Mouse (Mus musculus): ENCODE measurements around the gene Asb8. TPM values are rescaled to one million over a fixed set of nuclear protein-coding genes. Genes with fewer than 3 reads are reported as not detected.

The Asb8 gene
- total RNA-seq, 2 experiments from 2014 or later: 107 to 122 TPM

DNA sequence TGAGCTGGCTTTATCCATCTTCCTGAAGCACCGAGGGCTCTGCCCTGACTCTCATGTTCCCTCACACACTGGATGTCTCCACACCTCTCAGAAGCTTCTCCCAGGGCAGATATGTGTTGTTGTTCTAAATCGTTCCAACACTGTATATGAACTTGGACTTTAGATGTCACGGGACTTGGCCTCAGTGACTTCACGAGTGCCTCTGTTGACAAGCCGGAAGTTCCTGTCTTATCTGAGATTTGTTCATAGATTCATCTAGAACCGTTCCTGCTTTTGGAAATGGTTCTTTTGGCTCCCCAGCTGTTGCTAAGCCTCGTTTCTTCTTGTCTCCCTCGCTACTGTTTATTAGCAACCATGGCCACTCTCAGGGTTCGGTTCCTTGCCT is 49.7 kb downstream of the Asb8 start:
- no peak for DNase-seq

DNA sequence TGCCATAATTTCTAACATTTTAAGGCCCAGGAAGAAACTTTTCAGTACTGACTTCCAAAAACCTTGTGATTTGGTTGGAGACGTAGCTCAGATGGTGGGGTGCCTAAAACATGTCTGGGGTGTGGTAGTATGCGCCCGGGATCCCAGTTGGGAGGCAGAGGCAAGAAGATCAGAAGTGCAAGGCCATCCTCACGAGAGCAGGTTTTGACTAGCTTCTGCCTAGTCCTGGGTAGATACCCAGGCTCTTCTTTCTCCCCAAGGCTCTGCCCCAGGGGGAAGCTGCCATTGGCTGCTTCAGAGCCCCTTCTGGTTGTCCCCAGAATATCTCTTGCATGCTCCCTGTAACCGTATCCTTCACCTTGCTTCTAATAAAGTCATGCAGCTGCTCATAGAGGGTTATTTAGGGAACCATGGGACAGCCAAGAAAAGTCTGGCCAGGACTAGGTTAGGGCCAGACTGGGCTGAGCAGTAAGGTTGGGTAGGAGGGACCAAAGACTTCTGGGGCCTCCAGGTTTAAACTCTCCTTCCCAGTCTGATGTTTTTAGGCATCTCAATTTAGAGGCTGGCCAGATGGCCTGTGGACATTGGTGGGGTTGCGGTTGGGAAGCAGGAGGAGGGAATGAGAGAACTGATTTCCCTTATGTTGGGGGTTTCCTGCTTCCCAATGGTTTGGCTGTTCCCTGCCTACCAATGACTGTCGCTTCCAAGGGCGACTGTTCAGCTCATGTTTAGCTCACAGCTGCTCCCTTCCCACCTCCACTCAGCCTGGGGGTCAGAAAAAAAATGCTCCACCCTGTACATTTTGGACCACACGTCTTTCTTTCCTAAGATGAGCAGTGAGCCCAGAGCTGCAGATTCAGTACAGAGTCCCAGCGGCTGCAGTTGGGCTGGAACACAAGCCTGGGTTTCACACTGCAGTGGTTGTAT is 50.3 kb downstream of the Asb8 start:
- peak; percentile 42 to 69 for DNase-seq

DNA sequence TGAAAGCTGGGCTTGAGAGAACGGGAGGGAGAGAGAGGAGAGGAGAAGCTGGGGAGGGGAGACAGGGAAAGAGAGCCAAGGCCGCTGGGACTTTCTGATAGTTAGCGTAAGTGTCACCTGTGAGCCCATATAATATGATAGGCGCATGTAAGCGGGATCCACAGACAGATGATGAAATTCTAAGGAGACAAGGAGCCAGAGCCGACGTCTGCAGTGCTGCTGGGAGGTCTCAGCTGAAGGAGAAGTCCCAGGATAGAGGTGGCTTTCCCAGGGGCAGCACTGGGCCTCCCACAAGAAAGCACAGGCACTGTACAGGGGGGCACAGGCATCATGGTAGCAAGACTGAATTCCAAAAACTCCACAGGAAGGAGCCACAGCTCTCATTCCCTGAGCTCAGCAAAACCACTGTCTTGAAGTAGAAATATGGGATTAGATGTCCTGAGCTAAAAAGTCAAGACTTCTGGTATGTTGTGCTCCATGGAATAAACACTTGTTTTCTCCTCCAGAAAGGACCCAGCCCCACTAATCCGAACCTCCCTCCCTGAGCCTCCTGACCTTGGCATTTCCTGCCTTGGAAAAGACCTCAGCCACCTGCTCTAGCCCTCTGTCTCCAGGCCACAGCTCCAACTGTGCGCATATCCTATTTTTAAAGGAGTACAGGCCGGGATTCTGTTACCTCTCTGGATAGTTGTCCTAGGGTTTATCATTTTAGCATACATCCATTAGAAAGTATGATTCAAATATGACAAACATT is 51.1 kb downstream of the Asb8 start:
- DNase-seq: no peak

DNA sequence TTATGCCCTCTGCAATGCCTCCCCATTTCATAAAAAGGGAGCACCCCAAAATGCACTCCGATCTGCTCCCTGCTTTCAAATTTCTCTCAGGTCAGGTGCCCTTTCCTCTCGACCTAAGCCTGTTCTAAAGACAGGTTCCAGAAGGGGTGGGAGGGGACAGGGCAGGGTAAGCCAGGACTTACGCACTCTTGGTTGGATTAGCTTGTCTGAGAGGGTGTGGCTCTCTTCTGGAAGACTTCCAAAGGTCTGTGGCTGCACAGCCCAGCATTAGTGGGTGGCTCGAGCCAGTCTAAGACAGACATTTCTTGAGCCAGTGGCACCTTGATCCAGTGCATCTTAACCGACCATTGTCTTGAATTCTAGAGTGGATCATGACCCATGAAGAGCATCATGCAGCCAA is 53.6 kb downstream of the Asb8 start:
- DNase-seq: peak; percentile 37 to 43

DNA sequence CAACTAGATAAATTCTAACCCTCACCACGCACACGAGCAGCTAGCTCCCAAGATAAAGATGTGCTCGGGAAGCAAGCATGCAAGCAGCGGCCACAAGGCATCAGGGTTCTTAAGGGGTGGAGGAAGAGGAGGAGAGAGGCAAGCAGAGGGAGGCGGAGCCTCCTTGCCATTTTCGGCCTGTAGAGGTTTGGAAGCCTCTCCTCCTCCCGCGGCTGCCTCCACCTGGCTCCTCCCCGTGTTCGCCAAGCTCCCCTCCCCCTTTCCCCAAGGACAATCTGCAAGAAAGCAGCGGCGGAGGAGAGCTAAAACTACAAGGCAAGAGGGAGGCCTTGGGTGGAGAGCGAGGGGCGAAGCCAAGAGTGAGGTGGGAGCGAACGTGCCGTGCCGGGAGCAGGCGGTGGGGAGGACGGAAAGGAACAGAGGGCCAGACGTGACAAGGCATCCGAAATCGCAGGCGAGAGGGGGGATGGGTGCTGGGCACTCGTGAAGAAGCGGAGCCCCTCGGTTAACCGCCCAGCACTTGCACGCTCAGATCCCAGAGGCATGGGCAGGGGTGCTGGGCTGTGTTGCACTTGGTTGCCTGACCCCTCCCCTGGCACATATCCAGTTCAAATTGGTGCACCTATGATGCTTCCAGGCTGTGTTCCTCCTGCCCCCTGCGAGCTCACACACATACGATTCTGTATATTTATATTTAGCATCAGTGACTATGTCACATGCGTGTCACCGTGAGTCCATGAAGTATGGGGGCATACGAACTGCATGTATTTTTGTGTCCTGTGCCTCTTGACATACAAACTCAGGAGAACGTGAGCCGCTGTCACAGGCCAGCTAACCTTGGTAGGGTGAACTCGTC is 56.9 kb downstream of the Asb8 start:
- DNase-seq: peak; percentile 91 to 93

DNA sequence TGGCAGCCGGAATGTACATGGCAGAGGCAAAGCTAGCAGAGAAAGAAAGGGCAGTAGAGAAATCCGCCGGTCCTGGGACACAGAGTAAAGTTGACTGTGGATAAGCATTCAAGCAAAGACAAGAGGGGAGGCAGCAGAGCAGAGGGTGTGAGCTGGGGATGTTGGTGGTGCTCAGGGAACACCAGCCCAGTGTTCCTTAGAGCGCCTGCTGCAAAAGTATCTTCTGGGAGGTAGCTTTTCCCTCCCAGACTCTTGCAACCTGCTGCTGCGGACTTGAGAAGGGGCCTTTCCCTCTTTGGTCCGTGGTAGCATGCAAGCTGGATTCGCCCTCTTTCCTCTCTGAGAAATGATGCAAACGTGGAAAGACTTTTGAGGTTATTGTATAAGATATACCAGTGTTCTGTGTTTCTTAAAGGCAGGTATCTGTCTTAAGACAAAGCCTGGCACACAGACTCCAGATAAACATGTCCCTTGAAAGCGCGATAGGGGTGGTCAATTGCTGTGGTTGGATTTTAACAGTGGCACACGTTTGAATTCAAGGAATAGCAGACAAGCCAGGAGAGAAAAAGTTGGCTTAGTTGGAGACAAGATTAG is 57.6 kb downstream of the Asb8 start:
- DNase-seq: no peak

DNA sequence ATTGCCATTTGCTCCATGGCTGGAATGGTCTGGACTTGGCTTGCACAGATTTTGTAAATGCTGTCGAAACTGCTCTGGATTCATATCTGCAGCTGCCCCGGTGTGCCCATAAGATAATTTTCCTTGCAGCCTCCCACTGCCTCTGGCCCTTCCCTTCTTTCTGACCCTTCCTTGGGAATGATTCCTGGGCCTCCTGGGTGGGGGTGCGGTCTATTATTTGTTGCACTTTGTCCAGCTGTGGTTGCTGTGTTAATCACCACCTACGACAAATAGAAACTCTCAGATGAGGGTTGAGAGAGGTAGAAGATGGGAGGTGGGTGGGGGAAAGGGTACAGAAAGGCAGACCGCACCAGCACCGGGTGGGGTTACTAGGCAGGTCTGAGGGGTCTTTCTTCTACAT is 58.2 kb downstream of the Asb8 start:
- DNase-seq: no peak

DNA sequence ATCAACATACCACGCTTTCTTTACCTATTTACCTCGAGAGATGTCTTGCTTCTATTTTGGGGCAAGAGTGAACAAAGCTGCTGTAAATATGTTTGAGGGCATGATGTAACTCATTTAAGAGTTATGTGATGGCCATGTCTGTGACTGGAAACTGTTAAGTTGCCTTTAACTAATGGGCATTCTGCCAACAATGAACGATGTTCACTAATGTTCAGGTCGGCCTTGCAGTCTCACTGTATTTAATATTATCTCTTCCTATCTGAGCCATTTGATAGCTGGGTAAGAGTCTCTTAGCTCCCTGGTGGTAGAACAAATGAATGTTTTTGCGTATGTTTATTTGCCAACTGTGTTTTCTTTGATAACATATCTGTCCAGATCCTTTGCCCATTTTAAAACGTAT is 58.9 kb downstream of the Asb8 start:
- no peak for DNase-seq

DNA sequence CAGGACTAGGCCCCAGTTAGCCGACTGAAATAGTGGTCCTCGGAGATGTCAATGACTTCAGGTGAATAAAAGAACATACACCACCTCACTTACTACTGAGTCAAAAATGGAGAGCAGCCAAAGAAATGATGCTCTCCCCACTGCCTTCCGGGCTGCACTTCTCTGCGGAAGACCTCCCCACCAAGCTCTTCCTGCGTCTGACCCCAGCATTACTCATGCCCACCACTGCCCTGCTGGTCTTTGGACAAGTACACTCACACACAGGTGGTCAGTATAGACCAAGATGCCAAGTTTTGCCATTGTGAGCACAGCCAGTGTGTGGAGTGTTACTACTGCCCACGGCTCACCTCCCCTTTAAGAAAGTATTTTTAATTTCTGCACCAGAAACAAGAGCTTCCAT is 63.0 kb downstream of the Asb8 start:
- DNase-seq: no peak

DNA sequence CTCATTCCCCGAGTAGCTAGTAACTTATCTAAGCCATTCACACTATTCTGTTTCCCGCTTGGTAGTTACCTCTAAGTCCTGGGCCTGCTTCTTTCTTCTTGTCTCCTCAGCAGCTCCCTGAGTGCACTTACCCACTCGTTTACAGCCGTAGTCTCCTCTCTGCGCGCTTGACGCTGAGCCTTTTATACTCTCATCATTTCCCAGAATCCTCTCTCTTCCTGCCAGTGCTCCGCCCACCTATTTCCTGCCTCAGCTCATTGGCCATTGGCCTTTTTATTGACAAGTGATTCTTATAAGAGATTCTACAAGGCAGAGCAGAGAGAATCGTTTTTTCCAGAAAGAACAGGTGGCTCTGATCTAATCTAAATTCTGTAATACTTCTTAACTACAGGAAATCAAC is 66.9 kb downstream of the Asb8 start:
- no peak for DNase-seq

DNA sequence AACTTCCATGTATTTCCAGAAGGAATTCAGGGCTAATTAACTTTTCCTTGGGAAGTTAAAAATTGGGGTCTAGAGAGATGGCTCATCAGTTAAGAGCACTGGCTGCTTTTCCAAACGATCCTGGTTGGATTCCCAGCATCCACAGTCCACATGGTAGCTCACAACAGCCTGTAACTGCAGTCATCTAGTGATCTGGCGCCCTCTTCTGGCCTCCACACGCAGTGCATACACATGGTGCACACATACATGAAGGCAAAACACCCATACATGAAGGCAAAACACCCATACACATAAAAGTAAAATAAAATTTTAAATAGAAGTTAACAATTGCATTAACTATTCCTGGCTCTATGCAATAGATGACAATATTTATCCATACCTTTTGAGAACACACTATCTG is 68.5 kb downstream of the Asb8 start:
- no peak for DNase-seq

DNA sequence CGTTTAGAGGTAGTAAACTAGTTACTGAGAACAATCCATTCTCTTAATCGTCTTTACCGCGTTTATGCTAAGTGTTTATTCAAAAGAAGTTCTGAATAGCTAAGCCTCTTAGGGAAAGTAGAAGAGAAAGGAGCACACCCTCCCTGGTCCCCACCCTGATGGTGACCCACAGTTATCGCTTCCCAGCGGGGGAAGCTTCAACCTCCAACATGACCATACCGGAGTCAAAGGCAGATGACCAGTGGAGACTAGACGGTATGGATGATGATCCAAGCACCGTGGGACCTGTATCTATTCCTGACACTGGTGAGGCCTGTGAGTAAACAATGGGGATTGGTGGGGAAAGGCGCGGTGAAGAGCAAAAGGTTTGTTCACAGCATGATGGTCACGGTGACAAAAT is 70.5 kb downstream of the Asb8 start:
- DNase-seq: no peak

DNA sequence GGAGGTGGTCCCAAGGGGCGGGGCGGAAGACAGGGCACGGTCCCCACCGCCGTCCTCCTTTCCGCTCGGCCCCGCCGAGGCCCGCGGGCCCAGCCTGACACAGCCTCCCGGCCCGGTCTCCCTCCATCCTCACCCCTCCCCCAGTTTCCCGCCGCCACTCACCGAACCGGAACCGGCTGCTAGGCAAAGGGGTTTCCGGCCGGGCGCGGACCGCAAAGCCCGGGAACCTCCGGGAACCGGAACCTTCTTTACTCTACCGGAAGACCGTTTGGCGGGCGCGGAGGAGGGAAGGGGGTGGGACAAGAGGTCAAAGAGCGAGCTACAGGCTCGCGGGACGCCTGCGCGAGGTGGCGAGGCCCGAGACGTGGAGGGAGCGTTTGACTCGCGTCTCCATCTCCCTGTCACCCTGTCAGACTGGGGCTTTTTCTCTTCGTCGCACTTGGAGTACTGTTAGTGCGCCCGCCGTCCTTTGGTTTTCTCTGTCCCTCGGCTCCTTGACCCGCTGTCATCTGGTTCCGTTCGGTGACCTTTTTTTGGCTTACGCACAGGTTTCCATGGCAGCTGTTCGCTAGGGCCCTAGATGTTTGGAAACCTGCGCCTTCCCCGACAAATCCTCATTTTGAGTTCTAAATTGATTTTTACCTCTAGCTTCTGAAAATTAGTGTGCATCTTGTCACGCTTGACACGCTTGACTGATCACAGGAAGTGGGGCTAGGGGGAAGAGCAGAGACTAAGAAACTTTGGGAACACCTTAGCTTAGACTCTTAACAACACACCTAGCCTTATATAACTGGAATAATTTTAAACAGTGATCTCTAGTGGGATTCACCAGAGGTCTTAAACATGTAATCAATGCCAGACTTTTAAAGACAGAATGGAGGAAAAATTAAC is 72.1 kb downstream of the Asb8 start, which contains the start of gene Senp1:
Senp1 (minus strand) TSS at position 624 of the 891 bp plus-strand sequence.
- DNase-seq: peak; percentile 93 to 95

DNA sequence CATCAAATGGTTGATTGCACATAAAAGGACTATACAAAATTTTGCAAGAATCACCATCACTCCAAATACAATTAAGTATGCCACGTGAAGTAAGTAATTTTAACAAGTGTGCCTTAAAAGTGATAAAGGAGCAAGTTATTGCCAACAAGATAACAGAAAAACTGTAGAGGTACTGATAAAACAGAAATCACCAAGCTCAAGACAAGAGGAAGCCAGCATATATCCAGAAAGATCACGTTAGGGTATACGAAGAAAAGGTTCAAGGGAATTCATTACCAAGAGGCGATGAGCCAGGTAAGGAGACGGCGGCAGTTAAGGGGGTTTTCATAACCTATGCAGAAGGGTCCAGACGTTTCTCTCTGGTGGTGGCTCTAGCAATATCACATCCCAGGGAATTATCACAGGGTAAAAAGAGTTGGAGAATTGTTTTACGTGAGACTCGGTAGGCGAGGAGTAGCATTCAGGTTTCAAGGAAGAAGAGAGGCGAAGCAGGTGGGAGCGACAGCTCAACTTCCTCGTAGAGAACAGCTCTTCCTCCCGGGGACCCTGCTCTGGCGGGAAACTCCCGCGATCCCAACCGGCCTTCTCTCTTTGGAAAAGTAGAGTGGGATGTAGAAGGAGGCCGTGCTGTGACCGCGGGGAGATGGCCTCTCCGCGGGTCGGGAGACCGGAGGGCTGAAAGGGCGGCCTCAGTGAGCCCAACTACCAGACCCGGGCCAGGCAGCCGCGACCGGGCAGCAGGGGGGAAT is 72.9 kb downstream of the Asb8 start, which contains the start of gene Pfkm:
Pfkm (plus strand) TSS at position 218 of the 749 bp plus-strand sequence.
- DNase-seq: no peak

DNA sequence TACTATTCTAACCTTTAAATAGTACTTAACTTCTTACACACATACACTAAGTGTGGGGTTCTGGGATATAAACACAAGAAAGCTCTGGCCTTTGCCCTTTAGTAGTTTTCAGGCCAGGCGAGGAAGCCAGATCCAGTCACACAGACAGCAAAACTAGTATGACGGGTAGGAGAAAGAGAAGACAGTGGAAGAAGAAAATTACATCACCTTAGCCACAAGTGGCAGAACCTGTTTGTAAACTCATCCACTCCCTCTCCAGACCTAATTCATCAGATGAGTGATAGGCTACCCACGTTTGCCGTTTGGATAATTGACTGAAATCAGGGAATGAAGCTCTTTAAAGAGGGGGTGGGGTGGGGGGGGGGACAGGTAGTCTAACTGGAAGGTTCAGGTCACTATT is 73.6 kb downstream of the Asb8 start:
- no peak for DNase-seq

DNA sequence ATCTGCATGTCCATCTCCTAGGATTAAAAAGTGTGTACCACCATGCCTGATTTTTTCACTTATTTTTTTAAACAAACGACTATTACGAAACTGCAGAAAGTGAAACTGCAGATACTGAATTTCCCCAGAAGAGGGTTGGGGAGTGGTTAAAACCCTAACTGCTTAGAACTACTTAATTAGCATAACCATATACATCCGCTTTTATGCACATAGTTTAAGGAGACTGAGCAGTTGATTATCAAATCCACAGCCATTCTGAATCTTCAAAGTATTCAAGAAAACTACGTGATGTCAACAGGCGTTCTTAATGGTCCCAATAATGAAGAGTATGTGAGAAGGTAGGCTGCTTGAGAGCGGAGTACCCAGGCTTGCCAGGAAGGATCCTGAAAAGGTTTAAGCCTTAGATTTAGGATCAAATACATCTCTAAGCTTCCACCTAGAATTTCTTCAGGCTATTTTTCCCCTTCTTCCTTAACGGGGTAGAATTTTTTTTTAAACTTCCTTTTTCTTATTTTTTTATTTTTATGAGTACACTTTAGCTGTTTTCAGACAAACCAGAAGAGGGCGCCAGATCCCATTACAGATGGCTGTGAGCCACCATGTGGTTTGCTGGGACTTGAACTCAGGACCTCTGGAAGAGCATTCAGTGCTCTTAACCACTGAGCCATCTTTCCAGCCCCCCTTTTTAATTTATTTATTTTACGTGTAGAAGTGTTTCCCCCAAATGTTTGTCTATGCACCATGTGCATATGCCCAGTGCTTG is 75.8 kb downstream of the Asb8 start:
- peak in 1 of 2 experiments; percentile 71 for DNase-seq

DNA sequence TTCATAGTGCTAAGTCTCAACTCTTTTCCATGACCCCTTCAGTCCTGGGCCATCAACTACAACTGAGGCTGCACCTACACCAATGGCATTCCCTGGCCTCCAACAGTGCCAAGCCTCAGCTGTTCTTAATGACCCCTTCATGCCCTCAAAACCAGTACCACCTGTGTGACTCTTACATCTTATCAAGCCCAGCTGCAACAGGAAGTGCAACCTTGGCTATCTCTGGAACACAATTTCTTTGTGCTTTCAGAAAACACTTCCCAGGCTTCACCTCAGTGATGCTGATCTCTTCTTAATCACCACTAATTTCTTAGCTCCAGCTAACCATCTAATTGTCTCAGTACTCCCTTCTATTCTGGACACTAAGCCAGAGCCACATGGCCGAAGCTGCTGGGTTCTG is 76.5 kb downstream of the Asb8 start:
- DNase-seq: no peak
